Mouse (Mus musculus): ENCODE measurements at regions not wholly inside any gene's neighbourhood (a gene's known extent, or its start where the extent isn't known, plus 50 kb on each side); places are given as distances from the start of the nearest gene placed in this dataset.
"Not testable (repeated sequence)": the region's sequence is repeated elsewhere in the genome, so short reads cannot be mapped to it uniquely, and the experiment has no call there.

- peak; percentile 5 for DNase-seq (ENCODE audit: low spot score)
Observed at GRCm38 (mm10) chr1:95397188-95397587, 83.8 kb downstream of the Fam174a start.

GRCm38 (mm10) chr1:95399764-95400163 lies 86.3 kb downstream of the Fam174a start:
- no peak for DNase-seq (ENCODE audit: low spot score)

- DNase-seq (ENCODE audit: low spot score) = no peak
Observed at GRCm38 (mm10) chr1:95422253-95422652, 108.8 kb downstream of the Fam174a start.

GRCm38 (mm10) chr1:95425420-95425819 lies 112.0 kb downstream of the Fam174a start:
- no peak for DNase-seq (ENCODE audit: low spot score)

- DNase-seq (ENCODE audit: low spot score) = no peak
Observed at GRCm38 (mm10) chr1:95437155-95437554, 123.7 kb downstream of the Fam174a start.

GRCm38 (mm10) chr1:95445541-95445940 lies 132.1 kb downstream of the Fam174a start:
- DNase-seq (ENCODE audit: low spot score) = no peak

- DNase-seq (ENCODE audit: low spot score) = no peak
Observed at GRCm38 (mm10) chr1:95448962-95449558, 135.6 kb downstream of the Fam174a start.

GRCm38 (mm10) chr1:95450920-95451332 lies 137.5 kb downstream of the Fam174a start:
- no peak for DNase-seq (ENCODE audit: low spot score)

- DNase-seq (ENCODE audit: low spot score) = peak; percentile 61
Observed at GRCm38 (mm10) chr1:95451755-95452154, 138.3 kb downstream of the Fam174a start.

- DNase-seq (ENCODE audit: low spot score) = no peak
Observed at GRCm38 (mm10) chr1:95454246-95454645, 140.8 kb downstream of the Fam174a start.

- DNase-seq (ENCODE audit: low spot score) = no peak
Observed at GRCm38 (mm10) chr1:95459355-95459754, 145.9 kb downstream of the Fam174a start.

GRCm38 (mm10) chr1:95468095-95468494 lies 154.7 kb downstream of the Fam174a start:
- DNase-seq (ENCODE audit: low spot score) = no peak

GRCm38 (mm10) chr1:95468772-95469171 lies 155.3 kb downstream of the Fam174a start:
- DNase-seq (ENCODE audit: low spot score) = no peak

GRCm38 (mm10) chr1:95470491-95470890 lies 157.1 kb downstream of the Fam174a start:
- no peak for DNase-seq (ENCODE audit: low spot score)

- DNase-seq (ENCODE audit: low spot score) = no peak
Observed at GRCm38 (mm10) chr1:95493004-95493403, 174.4 kb downstream of the St8sia4 start.

GRCm38 (mm10) chr1:95500671-95501070 lies 166.7 kb downstream of the St8sia4 start:
- DNase-seq (ENCODE audit: low spot score) = not testable (repeated sequence)

- no peak for DNase-seq (ENCODE audit: low spot score)
Observed at GRCm38 (mm10) chr1:95508718-95509117, 158.7 kb downstream of the St8sia4 start.

- DNase-seq (ENCODE audit: low spot score) = no peak
Observed at GRCm38 (mm10) chr1:95528726-95529125, 138.6 kb downstream of the St8sia4 start.

GRCm38 (mm10) chr1:95531017-95531416 lies 136.4 kb downstream of the St8sia4 start:
- DNase-seq (ENCODE audit: low spot score) = no peak
